Mouse (Mus musculus) liver, adult 2 months (tissue): ENCODE results near the gene Taok1.

ENCODE experiments used
- CTCF ChIP-seq: fragments of 200-500 bp; IDR thresholded peaks from 2 replicates; pipeline ENCODE4 v1.5.1; 2011; ENCODE audit warnings: low read depth, low read length, control low read depth
- POLR2A ChIP-seq: fragments of 200-500 bp; IDR thresholded peaks from 2 replicates; pipeline ENCODE4 v1.6.1; 2011; ENCODE audit warnings: low read length, control low read depth; ENCODE audit not compliant: insufficient read depth; ENCODE audit errors: extremely low read depth

DNA sequence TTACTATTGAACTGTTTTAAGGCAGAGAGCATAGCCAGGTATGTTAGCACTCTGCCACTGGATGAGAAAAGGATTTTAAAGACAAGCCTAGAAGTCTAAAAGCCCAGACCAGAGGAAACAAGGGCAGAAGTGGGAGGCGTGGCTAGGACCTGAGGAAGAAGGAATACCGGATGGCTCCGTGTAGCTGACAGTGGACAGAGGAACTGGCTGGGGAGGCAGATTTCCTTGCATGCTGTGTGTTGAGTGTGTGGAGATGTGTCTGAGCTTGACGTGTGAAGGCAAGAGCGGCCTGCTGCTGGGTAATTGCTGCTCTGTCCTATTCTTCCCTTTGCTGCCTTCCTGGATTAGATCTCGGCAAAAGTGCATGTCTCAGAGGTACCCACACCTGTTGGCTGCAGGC lies 105.1 kb downstream of the Taok1 start:
- TF ChIP-seq POLR2A (no peak), CTCF (no peak)
